Mouse (Mus musculus) heart, embryonic 12.5 days (tissue): ENCODE measurements around the gene Acer3. TPM values are rescaled to one million over a fixed set of nuclear protein-coding genes. Genes with fewer than 3 reads are reported as not detected.
A peak's percentile ranks its signal among the peaks of the same experiment; 100 is the strongest.

ENCODE experiments used
- ATAC-seq: fragments of 200-750 bp; cut with Nextera tagmentation; 2 replicates; pipeline ENCODE4 v1.8.0; 2017; ENCODE audit warnings: moderate TSS enrichment, moderate library complexity; ENCODE audit not compliant: insufficient number of reproducible peaks, low FRiP score
- H3K27ac ChIP-seq: fragments of 300-500 bp; sonication (generic); 2 replicates; pipeline ENCODE4 v1.5.1; 2016; ENCODE audit warnings: mild to moderate bottlenecking, moderate library complexity; ENCODE audit not compliant: poor library complexity, severe bottlenecking
- H3K27me3 ChIP-seq: fragments of 300-500 bp; sonication (generic); replicated peaks from 2 replicates; pipeline ENCODE4 v1.6.1; 2016; ENCODE audit warnings: mild to moderate bottlenecking, moderate library complexity
- H3K36me3 ChIP-seq: fragments of 300-500 bp; sonication (generic); 2 replicates; pipeline ENCODE4 v1.6.1; 2016; ENCODE audit warnings: mild to moderate bottlenecking, moderate library complexity
- H3K4me1 ChIP-seq: fragments of 300-500 bp; sonication (generic); replicated peaks from 2 replicates; pipeline ENCODE4 v1.6.1; 2016; ENCODE audit warnings: mild to moderate bottlenecking
- H3K4me2 ChIP-seq: fragments of 300-500 bp; sonication (generic); 2 replicates; pipeline ENCODE4 v1.6.1; 2016; ENCODE audit warnings: mild to moderate bottlenecking, moderate library complexity
- H3K4me3 ChIP-seq: fragments of 300-500 bp; sonication (generic); 2 replicates; pipeline ENCODE4 v1.5.1; 2016; ENCODE audit warnings: mild to moderate bottlenecking
- H3K9ac ChIP-seq: fragments of 300-500 bp; sonication (generic); 2 replicates; pipeline ENCODE4 v1.6.1; 2016; ENCODE audit warnings: mild to moderate bottlenecking, moderate library complexity
- H3K9me3 ChIP-seq: fragments of 300-500 bp; sonication (generic); replicated peaks from 2 replicates; pipeline ENCODE4 v1.6.1; 2016; ENCODE audit warnings: mild to moderate bottlenecking, moderate library complexity
- WGBS: fragments of 180-500 bp; shearing (Covaris S2); methylation state at CpG from one replicate; pipeline ENCODE4 v1.1.7; 2016; 5-methylcytosine and 5-hydroxymethylcytosine counted together
- polyA plus RNA-seq: library from polyadenylated mRNA; unstranded; fragments of >200 nt; fragmentation: Nextera tagmentation; extraction: Ambion mirVana; gene quantifications from 2 replicates; pipeline ENCODE4 v1.2.1, GENCODE M21; 2016

The Acer3 gene
- polyA plus RNA-seq: 22.9 and 23.2 TPM in 2 replicates

- no peak within 1 kb of the TSS for H3K27ac ChIP-seq
- no peak within 1 kb of the TSS for H3K9ac ChIP-seq
- WGBS: 86% methylated on average over 2 of the region's 2 CpGs
- H3K4me2 ChIP-seq: no peak within 1 kb of the TSS
- H3K4me3 ChIP-seq: no peak within 1 kb of the TSS
- no peaks in the 10 kb centered on the region for H3K36me3 ChIP-seq
- H3K4me1 ChIP-seq: peaks cover 13% of the 10 kb centered on the region
- H3K27me3 ChIP-seq: 0 out of 2 replicates have a peak, but pooled peaks cover under 1% of the 10 kb centered on the region
- H3K9me3 ChIP-seq: no peaks in the 10 kb centered on the region
- no peak for ATAC-seq
Observed at GRCm38 (mm10) chr7:98321083-98321482, at the start of gene Acer3. Acer3 (minus strand) TSS chr7:98321208.

DNA sequence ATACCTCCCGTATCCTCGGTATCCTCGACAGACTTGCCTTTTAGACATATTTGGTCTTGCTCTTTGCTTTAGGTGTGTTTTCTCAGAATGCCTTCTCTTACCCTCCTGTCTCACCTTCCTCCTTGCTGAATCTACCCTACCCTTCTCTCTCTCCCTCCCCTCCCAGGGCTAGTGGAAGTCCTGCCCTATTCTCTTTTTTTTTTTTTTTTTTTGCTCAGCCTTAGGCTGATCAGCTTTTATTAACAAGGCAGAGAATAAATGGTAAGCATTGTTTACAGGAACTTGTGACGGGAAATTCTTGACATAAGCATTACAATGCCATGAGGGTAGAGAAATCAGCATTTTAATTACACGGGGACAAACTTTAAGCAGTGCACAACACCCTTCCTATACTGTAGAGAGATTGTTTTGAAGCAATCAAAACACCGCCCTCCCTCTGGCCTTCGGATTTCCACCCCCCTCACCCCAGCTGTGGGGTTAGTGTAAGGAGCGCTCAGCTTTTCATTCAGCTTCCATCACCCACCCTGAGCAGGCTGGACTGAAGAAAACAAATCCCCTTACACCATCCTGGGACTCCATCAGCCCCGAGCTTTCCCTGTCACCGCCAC lies 48.9 kb upstream of the Acer3 start:
- H3K27ac ChIP-seq: no peak overlapping the region
- H3K4me1 ChIP-seq: peaks cover 12% of the 10 kb centered on the region
- 61% methylated on average over 10 of the region's 10 CpGs for WGBS
- ATAC-seq: no peak
- no peaks in the 10 kb centered on the region; the same call in 1 of the 2 replicates for H3K27me3 ChIP-seq
- H3K4me2 ChIP-seq: no peak overlapping the region
- no peaks in the 10 kb centered on the region for H3K9me3 ChIP-seq
- H3K9ac ChIP-seq: no peak overlapping the region
- no peaks in the 10 kb centered on the region for H3K36me3 ChIP-seq
- no peak overlapping the region for H3K4me3 ChIP-seq

- Histone ChIP-seq H3K4me2 (peak overlapping the region; percentile 86), H3K27me3 (no peaks in the 10 kb centered on the region), H3K36me3 (no peaks in the 10 kb centered on the region), H3K9me3 (peaks cover 4% of the 10 kb centered on the region; the same call in 1 of the 2 replicates), H3K9ac (peak overlapping the region; percentile 47; the same call in 1 of the 2 replicates), H3K4me1 (peaks cover 26% of the 10 kb centered on the region), H3K27ac (peak overlapping the region; percentile 69), H3K4me3 (peak overlapping the region; percentile 82)
- WGBS: 23% methylated on average over 2 of the region's 2 CpGs
- ATAC-seq: no peak
Observed at GRCm38 (mm10) chr7:98361662-98362061, 40.7 kb upstream of the Acer3 start.

DNA sequence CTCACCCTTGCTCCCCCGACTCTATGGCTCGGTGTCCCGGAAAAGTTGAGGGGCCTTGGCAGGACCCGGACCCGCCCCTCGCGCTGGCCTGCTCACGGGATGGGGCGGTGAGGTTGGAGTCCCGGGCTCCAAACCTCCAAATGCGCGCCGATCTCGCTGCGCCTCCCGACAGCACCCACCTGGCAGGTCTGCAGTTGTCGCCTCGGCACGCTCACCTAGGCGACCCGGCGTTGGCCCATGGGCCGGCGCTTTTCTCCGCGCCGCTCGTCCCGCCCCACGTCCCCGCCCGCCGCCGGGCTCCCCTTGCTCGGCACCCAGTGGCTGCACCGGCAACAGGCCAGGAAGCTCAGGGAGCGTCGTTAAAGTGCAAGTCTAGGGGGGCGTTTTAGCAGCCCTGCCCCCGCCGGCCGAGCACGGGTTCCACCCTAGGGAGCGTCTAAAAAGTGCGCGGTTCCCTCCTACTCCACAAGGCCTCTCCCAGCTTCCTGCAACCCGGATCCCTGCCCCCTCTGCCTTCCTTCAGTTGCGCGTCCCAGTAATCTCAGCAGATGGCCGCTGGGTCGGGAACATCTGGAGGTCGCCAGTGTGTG lies 40.1 kb upstream of the Acer3 start, which contains the start of gene Tsku:
Gene Tsku, minus strand, starts transcription at position 266 of the 590 bp plus-strand sequence.
- Histone ChIP-seq H3K4me2 (peak within 1 kb of the TSS; percentile 86), H3K4me1 (peaks cover 31% of the 10 kb centered on the region), H3K27ac (peak within 1 kb of the TSS; percentile 76), H3K4me3 (peak within 1 kb of the TSS; percentile 82), H3K27me3 (no peaks in the 10 kb centered on the region), H3K36me3 (no peaks in the 10 kb centered on the region), H3K9ac (peak within 1 kb of the TSS; percentile 83), H3K9me3 (peaks cover 4% of the 10 kb centered on the region; the same call in 1 of the 2 replicates)
- under 1% methylated on average over 52 of the region's 52 CpGs for WGBS
- peak; percentile 89 for ATAC-seq

GRCm38 (mm10) chr7:98360621-98360990 lies 39.6 kb upstream of the Acer3 start:
- WGBS: 0% methylated on average over 20 of the region's 20 CpGs
- Histone ChIP-seq H3K36me3 (no peaks in the 10 kb centered on the region), H3K4me1 (peaks cover 36% of the 10 kb centered on the region), H3K9me3 (peaks cover 4% of the 10 kb centered on the region; the same call in 1 of the 2 replicates), H3K27me3 (no peaks in the 10 kb centered on the region), H3K4me3 (peak overlapping the region; percentile 82), H3K27ac (peak overlapping the region; percentile 76), H3K9ac (peak overlapping the region; percentile 83), H3K4me2 (peak overlapping the region; percentile 86)
- peak; percentile 27; the same call in 1 of the 2 replicates for ATAC-seq

DNA sequence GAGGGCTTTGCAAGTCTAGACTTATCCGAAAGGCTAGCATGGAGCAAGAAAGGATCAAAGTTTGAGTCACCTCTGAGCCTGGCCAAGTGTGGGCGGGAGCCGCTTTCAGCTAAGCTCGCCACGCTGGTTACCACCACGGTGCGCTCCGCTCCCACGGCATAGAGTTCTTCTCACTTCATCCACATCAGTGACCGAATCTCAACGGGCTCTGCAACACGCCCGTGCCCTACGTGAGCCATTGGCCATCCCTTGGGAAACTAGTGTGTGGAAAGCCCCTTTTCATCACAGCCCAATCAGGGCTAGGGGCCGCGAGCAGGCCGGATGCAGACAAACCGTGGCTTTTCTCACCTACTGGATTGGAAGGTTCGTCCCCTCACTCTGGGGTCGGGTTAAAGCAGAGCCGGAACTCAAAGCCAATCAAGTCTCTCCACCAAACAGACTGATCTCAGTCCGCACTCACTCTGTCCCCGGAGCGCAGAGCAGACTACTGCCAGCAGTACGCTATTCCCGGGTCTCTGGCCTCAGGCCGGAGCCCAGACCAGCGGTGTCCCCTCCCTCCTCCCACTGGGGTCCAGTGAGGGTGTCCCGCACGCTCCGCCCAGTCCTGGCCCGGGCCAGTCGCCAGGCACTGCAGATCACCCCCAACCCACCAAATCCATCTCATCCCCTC lies 39.1 kb upstream of the Acer3 start:
- Histone ChIP-seq H3K4me2 (peak overlapping the region; percentile 86), H3K36me3 (no peaks in the 10 kb centered on the region), H3K27me3 (no peaks in the 10 kb centered on the region), H3K9ac (peak overlapping the region; percentile 83), H3K27ac (peak overlapping the region; percentile 76), H3K4me3 (peak overlapping the region; percentile 82), H3K4me1 (peaks cover 41% of the 10 kb centered on the region), H3K9me3 (peaks cover 4% of the 10 kb centered on the region; the same call in 1 of the 2 replicates)
- WGBS: under 1% methylated on average over 33 of the region's 33 CpGs
- ATAC-seq: peak; percentile 68

DNA sequence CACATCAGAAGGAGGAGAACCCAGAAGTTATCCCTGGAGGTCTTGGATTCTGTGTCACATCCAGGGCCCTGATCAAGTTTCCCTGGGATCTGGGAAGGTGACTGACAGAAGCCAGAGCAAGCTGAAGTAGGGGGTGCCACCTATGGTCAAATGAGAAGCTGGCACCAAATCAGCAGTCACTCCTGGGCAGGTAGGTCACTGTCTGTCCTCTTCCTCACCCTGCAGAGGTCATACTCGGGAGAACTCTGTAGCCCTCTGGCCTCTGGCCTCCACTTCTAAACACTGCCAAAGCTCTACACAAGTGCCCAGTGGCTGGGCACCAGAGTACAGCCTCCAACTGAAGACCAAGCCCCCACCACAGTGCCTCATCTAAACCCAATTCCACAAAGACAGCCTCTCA lies 37.0 kb upstream of the Acer3 start:
- Histone ChIP-seq H3K36me3 (no peaks in the 10 kb centered on the region), H3K9ac (0 out of 2 replicates have a peak overlapping the region, but pooled peaks have one; percentile 14), H3K4me2 (no peak overlapping the region), H3K27ac (no peak overlapping the region), H3K9me3 (no peaks in the 10 kb centered on the region), H3K4me3 (no peak overlapping the region), H3K4me1 (peaks cover 54% of the 10 kb centered on the region), H3K27me3 (no peaks in the 10 kb centered on the region)
- WGBS: 73% methylated on average over 1 of the region's 1 CpGs
- ATAC-seq: no peak

DNA sequence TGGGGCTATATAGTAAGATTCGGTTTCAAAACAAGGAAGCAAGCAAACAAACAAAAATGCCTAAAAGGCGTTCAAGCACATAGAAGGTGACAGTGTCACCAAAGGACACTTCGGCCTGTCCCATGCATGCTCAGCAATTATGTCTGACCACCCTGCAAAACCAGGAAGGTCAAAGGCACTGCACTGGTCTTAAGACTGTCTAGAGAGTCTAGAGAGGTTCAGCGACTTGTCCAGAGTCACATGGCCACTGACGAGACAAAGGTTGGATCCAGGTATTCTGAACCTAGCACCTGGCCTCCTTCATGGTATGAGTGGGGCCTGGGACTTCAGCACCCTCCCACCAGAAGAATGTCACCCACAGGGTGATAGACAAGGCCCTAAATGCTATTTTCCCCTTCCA lies 36.3 kb upstream of the Acer3 start:
- Histone ChIP-seq H3K27ac (no peak overlapping the region), H3K4me2 (no peak overlapping the region), H3K4me1 (peaks cover 53% of the 10 kb centered on the region), H3K9me3 (no peaks in the 10 kb centered on the region), H3K36me3 (peaks cover 7% of the 10 kb centered on the region), H3K4me3 (no peak overlapping the region), H3K9ac (no peak overlapping the region), H3K27me3 (no peaks in the 10 kb centered on the region)
- 76% methylated on average over 5 of the region's 5 CpGs for WGBS
- no peak for ATAC-seq

DNA sequence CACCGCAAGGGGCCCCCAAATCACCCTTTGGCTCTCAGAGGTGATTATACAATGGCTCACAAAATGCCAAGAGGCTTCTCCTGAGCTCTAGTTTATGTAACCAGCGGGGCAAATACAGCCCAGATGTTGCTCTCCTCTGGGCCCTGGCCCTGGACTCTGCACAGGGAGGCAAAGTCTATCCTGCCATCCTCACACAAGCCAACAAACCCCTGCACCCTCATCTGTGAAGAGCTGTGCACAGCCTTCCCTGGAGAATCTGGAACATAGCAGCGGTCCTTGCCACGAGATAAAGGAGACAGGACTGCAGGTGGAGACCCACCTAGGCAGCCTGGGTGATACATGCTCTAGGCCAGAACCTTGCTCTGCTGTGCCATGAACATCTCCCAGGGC lies 33.9 kb upstream of the Acer3 start:
- peaks cover 27% of the 10 kb centered on the region for H3K36me3 ChIP-seq
- WGBS: 54% methylated on average over 4 of the region's 4 CpGs
- H3K9me3 ChIP-seq: no peaks in the 10 kb centered on the region
- H3K9ac ChIP-seq: no peak overlapping the region
- ATAC-seq: no peak
- no peaks in the 10 kb centered on the region for H3K27me3 ChIP-seq
- H3K27ac ChIP-seq: no peak overlapping the region
- no peak overlapping the region for H3K4me2 ChIP-seq
- peaks cover 48% of the 10 kb centered on the region for H3K4me1 ChIP-seq
- no peak overlapping the region for H3K4me3 ChIP-seq

DNA sequence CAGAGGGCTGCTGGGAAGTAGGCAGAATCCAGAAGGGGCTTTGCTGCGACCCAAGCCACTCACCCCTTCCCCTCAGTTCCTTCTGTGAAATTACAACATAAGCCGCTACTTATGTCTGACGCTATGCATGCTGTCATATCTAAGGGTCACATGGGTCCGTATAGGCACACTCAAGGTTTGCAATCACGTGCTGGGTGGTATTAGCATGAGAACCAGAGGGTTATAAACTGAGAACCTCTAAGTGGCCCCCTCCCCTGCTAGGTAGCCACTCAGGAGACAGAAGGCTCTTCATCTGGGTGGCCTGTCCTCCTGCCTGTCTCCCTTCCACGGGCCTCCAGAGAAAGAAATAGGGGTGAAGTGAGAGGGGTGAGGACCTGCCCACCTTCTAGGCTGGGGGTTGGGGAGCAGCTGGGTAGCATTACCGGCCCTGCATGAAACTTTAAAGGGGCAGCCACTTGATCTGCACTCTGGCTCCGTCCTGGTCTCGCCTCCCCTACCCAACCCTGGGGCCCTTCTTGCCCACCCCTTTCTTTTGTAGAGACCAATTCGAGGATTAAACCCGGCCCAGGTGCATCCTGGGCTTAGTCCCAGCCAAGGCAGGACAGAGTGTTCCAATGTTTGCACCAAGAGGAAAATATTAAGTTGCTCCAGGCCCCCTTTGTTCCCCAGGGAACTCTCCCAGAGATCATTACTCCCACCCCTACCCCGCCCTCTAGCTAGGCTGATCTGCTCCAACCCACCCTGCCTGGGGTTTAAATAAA lies 33.3 kb upstream of the Acer3 start:
- Histone ChIP-seq H3K27me3 (no peaks in the 10 kb centered on the region), H3K4me1 (peaks cover 42% of the 10 kb centered on the region), H3K4me2 (no peak overlapping the region), H3K36me3 (peaks cover 27% of the 10 kb centered on the region), H3K9me3 (no peaks in the 10 kb centered on the region), H3K4me3 (no peak overlapping the region), H3K27ac (no peak overlapping the region), H3K9ac (no peak overlapping the region)
- WGBS: 42% methylated on average over 12 of the region's 12 CpGs
- ATAC-seq: no peak

- Histone ChIP-seq H3K4me3 (no peak overlapping the region), H3K9ac (no peak overlapping the region), H3K4me2 (no peak overlapping the region), H3K27me3 (no peaks in the 10 kb centered on the region), H3K4me1 (peaks cover 35% of the 10 kb centered on the region), H3K9me3 (no peaks in the 10 kb centered on the region), H3K36me3 (peaks cover 27% of the 10 kb centered on the region), H3K27ac (no peak overlapping the region)
- WGBS: 84% methylated on average over 5 of the region's 5 CpGs
- ATAC-seq: no peak
Observed at GRCm38 (mm10) chr7:98353616-98354015, 32.6 kb upstream of the Acer3 start.
